Mouse (Mus musculus): ENCODE results near the gene Chchd1. TPM values are rescaled to one million over a fixed set of nuclear protein-coding genes. Genes with fewer than 3 reads are reported as not detected.

Chchd1 gene
- total RNA-seq, 2 experiments from 2014 or later: 47.0 to 55.4 TPM

Small RNA genes within 50 kb of the gene (microRNA-seq; reads per million reads assigned to microRNA genes)
- 0 to 1.5 reads per million in 2 experiments for gene Mir6946

Other genes starting within 250 kb of the Chchd1 start
- 10 to 100 TPM; 70.5 to 78.1 TPM for gene Anxa7, start 222.9 kb upstream of the Chchd1 start, total RNA-seq (2021)
- gene Mss51, start 206.1 kb upstream of the Chchd1 start, total RNA-seq (2021): under 1 TPM; 0.72 to 0.96 TPM
- 100 to 1,000 TPM; 282 to 285 TPM for gene Ppp3cb, start 156.4 kb upstream of the Chchd1 start, total RNA-seq (2021)
- gene Usp54, start 61.9 kb upstream of the Chchd1 start, total RNA-seq (2021): 10 to 100 TPM; 39.4 to 44.2 TPM
- gene Myoz1, start 46.5 kb upstream of the Chchd1 start, total RNA-seq (2021): not detected
- under 1 TPM; 0.21 to 0.28 TPM for gene Synpo2l, start 34.7 kb upstream of the Chchd1 start, total RNA-seq (2021)
- gene Sec24c, start 28.7 kb upstream of the Chchd1 start, total RNA-seq (2021): 100 to 1,000 TPM; 102 to 110 TPM
- gene Fut11, start 8.0 kb upstream of the Chchd1 start, total RNA-seq (2021): 10 to 100 TPM; 17.2 to 18.0 TPM
- gene Zswim8, start 4.5 kb downstream of the Chchd1 start, total RNA-seq (2021): 100 to 1,000 TPM; 151 to 155 TPM
- 10 to 100 TPM; 16.4 to 16.8 TPM for gene Ndst2, start 31.6 kb downstream of the Chchd1 start, total RNA-seq (2021)
- 100 to 1,000 TPM; 315 to 361 TPM for gene Camk2g, start 91.1 kb downstream of the Chchd1 start, total RNA-seq (2021)
- 1 to 10 TPM; 7.7 to 8.2 TPM for gene Plau, start 133.7 kb downstream of the Chchd1 start, total RNA-seq (2021)
- gene Vcl, start 226.4 kb downstream of the Chchd1 start, total RNA-seq (2021): 10 to 100 TPM; 21.7 to 26.0 TPM

Measured in left cerebral cortex, adult 18-20 months (tissue).